Mouse (Mus musculus) bone marrow, adult 2 months (tissue): Measurements from ENCODE around the gene Fyn. TPM values are rescaled to one million over a fixed set of nuclear protein-coding genes. Genes with fewer than 3 reads are reported as not detected.

Source experiments
- H3K27ac ChIP-seq: fragments of 200-500 bp; 2 replicates; pipeline ENCODE4 v1.5.1; 2012; ENCODE audit warnings: low read depth, mild to moderate bottlenecking, control low read depth, inconsistent platforms, low read length; ENCODE audit not compliant: control insufficient read depth, poor library complexity, insufficient read depth
- H3K4me1 ChIP-seq: fragments of 200-500 bp; 2 replicates; pipeline ENCODE4 v1.6.1; 2011; ENCODE audit warnings: low read length; ENCODE audit not compliant: control insufficient read depth, insufficient read depth
- H3K4me3 ChIP-seq: fragments of 200-500 bp; replicated peaks from 2 replicates; pipeline ENCODE3; 2011; ENCODE audit warnings: mild to moderate bottlenecking, low read depth, low read length, control low read depth; ENCODE audit not compliant: control insufficient read depth
- CTCF ChIP-seq: fragments of 200-500 bp; IDR thresholded peaks from 2 replicates; pipeline ENCODE4 v1.5.1; 2011; ENCODE audit warnings: low read length, control low read depth; ENCODE audit not compliant: control insufficient read depth, insufficient read depth
- POLR2A ChIP-seq: fragments of 200-500 bp; IDR thresholded peaks from 2 replicates; pipeline ENCODE4 v1.6.1; 2011; ENCODE audit warnings: low read depth, mild to moderate bottlenecking, control low read depth, low read length, borderline replicate concordance; ENCODE audit not compliant: control insufficient read depth
- WGBS: fragments of 180-500 bp; shearing (Covaris S2); methylation state at CpG from one replicate; pipeline ENCODE4 v1.1.7; 2018; 5-methylcytosine and 5-hydroxymethylcytosine counted together
- polyA plus RNA-seq: library from polyadenylated mRNA; stranded (reverse); fragments of >200 nt; gene quantifications from 2 replicates; pipeline ENCODE4 v1.2.4, GENCODE M21; 2011; ENCODE audit warnings: low replicate concordance; ENCODE audit not compliant: missing spikeins, insufficient read depth, insufficient read length

The Fyn gene
- polyA plus RNA-seq, 1 experiment, result 32.3 TPM

DNA sequence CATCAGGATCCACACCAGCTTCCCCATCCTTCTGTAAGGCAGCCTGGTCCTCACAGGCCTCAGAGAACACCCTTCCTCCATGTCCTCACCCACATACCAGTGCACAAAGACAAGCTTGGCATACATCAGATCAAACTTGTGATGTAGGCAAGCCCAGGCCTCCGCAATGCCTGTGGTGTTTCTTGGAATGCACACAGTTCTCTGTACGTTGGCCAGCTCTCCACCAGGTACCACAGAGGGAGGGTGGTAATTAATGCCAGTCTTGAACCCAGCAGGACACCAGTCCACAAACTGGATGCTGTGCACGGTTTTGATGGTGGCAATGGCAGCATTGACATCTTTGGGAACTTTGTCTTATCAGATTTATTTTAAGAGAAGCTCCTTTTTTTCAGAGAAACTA, 56.0 kb downstream of the Fyn start:
- 82% methylated on average over 3 of the region's 3 CpGs for WGBS
- H3K27ac ChIP-seq, result no peak overlapping the region
- TF ChIP-seq POLR2A (no peak), CTCF (no peak)
- peaks cover 2% of the 10 kb centered on the region for H3K4me1 ChIP-seq
- H3K4me3 ChIP-seq, result no peak overlapping the region

DNA sequence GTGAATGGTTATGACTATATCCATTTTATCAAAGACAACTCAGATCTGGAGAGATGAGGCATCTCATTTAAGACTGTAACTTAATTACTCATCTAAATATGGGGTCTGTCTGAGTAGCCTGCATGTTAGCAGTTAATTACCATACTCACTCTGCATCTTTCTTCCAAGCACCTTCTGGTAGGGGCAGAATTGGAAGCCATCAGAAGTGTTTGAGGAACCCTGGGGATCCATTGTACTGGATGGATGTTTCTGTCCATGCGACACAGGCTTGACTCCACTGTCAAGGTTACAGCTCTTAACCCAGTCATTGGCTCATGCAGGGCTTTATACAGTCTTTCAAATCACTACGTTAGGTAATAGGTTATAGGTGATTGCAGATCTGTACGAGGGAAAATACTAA, 57.4 kb downstream of the Fyn start:
- TF ChIP-seq POLR2A (no peak), CTCF (no peak)
- peaks cover 2% of the 10 kb centered on the region for H3K4me1 ChIP-seq
- 83% methylated on average over 3 of the region's 3 CpGs for WGBS

DNA sequence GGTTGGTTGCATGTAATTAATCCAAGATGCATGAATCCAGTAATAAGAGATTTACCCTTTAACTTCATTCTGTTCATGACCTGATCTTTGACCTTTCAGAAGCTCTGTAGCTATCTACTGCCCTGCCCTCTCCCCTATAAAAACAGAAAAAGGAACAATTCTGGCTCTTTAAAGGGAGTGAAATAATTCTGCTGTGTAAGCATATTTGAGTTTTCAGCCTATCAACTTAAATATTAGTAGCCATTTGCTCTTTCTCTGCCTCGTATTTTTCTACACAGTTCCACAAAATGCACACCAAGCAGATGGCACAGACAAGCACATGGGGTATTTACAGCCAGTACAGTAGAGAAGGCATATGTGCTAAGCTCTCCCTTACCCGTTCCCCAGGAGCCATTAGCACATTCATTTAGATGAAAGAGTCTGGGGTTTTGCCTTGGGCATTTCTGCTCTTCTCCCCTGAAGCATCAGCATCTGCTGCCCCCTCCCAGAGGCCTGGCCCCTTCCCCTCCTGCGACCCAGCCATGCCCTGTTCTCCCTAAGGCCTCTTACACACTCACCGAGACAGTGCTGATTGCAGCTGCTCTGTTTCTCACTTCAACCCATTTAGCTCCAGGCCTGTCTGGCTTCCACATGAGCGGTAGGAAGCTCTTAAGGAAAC, 58.3 kb downstream of the Fyn start:
- 74% methylated on average over 5 of the region's 5 CpGs for WGBS

More for the DNA sequence above, 57.4 kb downstream of the Fyn start:
- no peak overlapping the region for H3K4me3 ChIP-seq
- H3K27ac ChIP-seq, result no peak overlapping the region

DNA sequence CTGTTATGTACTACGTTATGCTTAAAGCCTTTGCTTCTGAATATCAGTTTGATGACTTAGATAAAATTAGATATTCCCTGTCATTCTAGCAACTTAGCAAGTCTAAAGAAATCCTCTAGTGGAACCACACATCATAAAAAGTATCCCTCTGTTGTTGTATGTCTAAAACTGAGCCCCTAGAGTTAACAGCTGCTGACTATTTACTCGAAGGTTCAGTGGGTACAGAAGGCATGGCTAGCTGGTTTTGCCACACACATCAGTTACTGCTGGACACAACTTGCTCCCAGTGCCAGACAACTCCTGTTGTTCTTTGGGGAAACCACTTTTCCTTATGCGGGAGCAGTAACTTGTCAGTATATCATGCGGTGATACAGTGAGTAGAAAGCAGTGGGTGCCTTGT, 61.0 kb downstream of the Fyn start:
- Histone ChIP-seq H3K27ac (no peak overlapping the region), H3K4me1 (no peaks in the 10 kb centered on the region), H3K4me3 (no peak overlapping the region)
- WGBS, result 82% methylated on average over 4 of the region's 4 CpGs
- TF ChIP-seq POLR2A, result no peak
- TF ChIP-seq CTCF, result no peak

More for the DNA sequence above, 58.3 kb downstream of the Fyn start:
- TF ChIP-seq POLR2A, result no peak
- no peak overlapping the region for H3K27ac ChIP-seq
- H3K4me3 ChIP-seq, result no peak overlapping the region
- no peaks in the 10 kb centered on the region for H3K4me1 ChIP-seq

DNA sequence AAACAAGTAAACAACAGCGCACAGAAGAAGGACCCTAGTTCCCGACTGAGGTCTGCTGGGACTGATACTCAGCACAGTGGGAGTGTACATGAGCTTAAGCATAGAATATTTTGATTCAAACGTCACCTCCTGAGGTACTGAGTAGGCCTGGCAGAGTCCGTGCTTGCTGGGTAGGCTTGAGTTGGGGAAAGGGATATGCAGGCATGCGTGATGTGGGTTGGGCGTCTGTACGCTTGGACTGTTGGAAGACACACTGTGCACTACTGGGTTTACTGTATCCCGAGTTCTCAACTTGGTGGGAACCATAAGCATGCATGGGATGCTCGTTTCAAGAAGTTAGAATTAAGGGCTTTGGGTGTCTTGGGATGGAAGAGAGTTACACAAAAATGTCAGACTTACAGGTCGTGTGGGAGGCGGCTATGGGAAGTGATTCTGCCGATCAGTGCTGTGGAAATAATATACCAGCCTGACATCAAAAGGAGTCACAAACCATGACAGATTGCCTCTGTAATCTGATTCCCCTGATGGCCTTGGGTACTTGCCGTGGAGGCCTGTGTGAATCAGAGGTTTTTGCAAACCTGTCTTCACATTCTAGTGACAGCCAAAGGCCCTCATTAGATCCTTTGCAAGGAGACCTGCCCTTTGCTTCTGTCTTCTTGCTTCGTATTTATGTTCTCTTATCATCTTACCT, 61.6 kb downstream of the Fyn start:
- TF ChIP-seq POLR2A (no peak), CTCF (no peak)
- Histone ChIP-seq H3K27ac (no peak overlapping the region), H3K4me1 (peaks cover 2% of the 10 kb centered on the region), H3K4me3 (no peak overlapping the region)
- 79% methylated on average over 14 of the region's 14 CpGs for WGBS

DNA sequence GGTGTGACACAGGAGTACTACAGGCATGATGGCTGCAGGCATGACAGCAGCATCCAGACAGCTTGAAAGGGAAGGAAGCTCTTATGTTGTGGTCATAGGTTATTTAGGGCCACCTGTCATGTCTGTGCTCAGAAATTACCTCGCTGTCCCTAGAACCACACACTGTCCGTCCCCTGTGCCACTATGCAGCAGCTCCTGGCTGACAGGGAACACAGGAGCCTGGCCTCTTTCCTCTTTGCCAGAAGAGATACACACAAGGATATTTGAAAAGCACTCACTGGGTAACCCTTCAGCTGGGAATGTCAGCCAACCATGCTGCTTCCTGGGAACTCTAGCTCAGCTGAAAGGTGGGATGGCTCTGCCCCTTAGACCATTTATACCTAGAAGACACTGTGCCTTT, 62.6 kb downstream of the Fyn start:
- H3K4me1 ChIP-seq, result peaks cover 3% of the 10 kb centered on the region
- H3K4me3 ChIP-seq, result no peak overlapping the region
- no peak for TF ChIP-seq CTCF
- no peak for TF ChIP-seq POLR2A
- WGBS, result 63% methylated on average over 2 of the region's 2 CpGs
- no peak overlapping the region for H3K27ac ChIP-seq

DNA sequence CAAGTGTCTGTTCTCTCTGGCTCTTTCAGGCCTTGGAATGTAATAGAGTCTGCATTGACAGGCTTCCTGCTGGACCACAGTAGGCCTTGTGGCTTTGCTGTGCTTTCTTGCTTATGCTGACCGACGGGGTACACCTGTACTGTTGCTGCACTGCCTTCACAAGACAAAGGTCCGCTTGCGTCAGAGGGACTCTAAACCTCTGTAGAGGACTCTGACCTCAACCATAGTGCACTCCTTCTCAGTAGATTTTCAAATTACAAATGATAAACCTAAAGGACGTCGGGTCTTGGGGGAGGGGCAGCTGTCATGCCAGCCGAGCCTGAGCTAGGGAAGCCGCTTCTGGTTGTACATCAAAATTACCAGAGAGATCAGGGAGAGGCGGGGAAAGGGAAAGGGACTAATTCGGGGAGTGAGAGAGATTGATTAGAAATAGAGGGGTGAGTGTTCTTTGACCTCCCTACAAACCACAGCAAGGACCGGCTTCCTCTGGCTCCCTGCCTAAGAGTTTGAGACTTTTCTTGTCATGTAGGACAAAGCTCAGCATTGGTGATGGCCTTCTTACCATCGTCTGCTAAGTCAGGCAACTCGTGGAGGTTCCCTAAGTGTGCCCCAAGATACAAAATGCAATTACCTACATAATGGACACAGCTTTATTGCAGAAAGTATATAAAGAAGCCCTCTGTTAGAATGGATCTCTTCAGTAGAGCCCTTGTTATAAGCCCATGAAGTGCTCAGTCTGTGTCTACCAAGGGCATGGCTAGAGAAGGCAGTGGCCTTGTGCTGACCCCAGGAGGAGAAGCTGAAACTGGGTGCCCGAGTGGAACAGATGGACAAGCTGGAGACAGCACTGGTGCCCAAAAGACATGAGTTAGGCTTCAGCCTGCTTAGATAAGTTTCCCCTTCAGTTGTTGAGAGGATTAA, 64.3 kb downstream of the Fyn start:
- WGBS, result 75% methylated on average over 14 of the region's 14 CpGs

DNA sequence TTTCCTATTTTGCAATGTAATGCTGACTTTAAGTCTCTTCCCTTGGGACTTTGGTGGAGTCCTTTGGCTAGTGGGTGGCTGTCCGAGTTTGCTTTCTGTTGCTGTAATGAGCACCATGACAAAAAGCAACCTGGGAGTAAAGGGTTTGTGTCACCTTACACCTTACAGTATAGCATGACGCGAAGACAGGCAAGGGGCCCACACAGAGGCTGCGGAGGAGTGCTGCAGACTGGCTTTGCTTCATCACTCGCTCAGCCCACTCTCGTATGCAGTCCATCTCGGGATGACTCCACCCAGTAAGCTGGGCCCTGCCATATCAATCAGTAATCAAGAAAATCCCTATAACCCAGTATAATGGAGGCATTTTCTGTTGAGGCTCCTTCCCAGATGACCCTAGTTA, 65.2 kb downstream of the Fyn start:
- no peak for TF ChIP-seq POLR2A
- no peak for TF ChIP-seq CTCF
- 82% methylated on average over 7 of the region's 7 CpGs for WGBS
- Histone ChIP-seq H3K4me1 (peaks cover 3% of the 10 kb centered on the region), H3K4me3 (no peak overlapping the region), H3K27ac (no peak overlapping the region)

More for the DNA sequence above, 64.3 kb downstream of the Fyn start:
- TF ChIP-seq CTCF (no peak), POLR2A (no peak)
- peaks cover 3% of the 10 kb centered on the region for H3K4me1 ChIP-seq
- no peak overlapping the region for H3K4me3 ChIP-seq
- H3K27ac ChIP-seq, result no peak overlapping the region
